28 mouse cellular contexts compared by ENCODE assay signal in the genomic region with DNA sequence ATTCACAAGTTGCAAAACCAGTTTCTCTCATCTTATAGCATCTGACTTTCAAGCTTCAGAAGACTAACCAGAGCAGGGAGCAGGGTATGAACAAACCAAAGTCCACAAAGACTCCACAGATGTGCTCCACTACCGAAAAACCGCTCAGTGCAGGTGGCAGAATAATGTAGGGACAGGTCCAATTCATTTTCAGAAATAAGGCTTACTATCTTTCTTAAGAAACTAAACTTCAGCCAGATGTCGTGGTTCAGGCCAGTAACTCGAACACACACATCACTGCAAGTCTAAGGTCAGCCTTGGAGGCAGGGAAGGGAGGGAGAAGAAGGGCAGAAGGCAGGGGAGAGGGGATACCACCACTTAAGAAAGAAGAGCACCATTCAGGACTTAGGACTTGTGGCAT. TPM values are rescaled to one million over a fixed set of nuclear protein-coding genes. Genes with fewer than 3 reads are reported as not detected.
DNase-seq lines count a peak whose midpoint lies in the region; ATAC-seq and TF ChIP-seq lines count a peak whose summit lies in the region.
"Had no signal": no experiment of that assay in that cellular context is flagged by ENCODE, and none has a peak within 500 bp of the region (broad histone marks: within the 10 kb centered on the region; RNA-seq: fewer than 3 reads in every experiment).

No protein-coding gene starts in this region.

- no peaks in the 10 kb centered on the region for H3K27me3 ChIP-seq in liver, embryonic 12.5 days (replicated peaks)
- H3K27me3 ChIP-seq in liver, postnatal 0 days (ENCODE audit: insufficient read depth, low read length) = no peaks in the 10 kb centered on the region
- no peaks in the 10 kb centered on the region for H3K27me3 ChIP-seq in CH12.LX (replicated peaks)
- no peaks in the 10 kb centered on the region for H3K27me3 ChIP-seq in liver, embryonic 15.5 days
- H3K27me3 ChIP-seq in stomach, postnatal 0 days (ENCODE audit: control insufficient read depth, insufficient read depth, low read length) = no peaks in the 10 kb centered on the region
- H3K27me3 ChIP-seq: embryonic facial prominence, embryonic 12.5 days; forebrain, embryonic 12.5 days; forebrain, embryonic 15.5 days; hindbrain, embryonic 13.5 days had no signal

- TF ChIP-seq CTCF in liver, postnatal 0 days (IDR thresholded peaks at IDR 0.05; ENCODE audit: low read depth) = no peak
- TF ChIP-seq CTCF in CH12.LX (conservative IDR thresholded peaks at IDR 0.05 in 1 of 2, IDR thresholded peaks at IDR 0.05 in 1 of 2; ENCODE audit: low read depth in 2 of 2, low read length in 2 of 2) = no peak
- TF ChIP-seq CTCF in stomach, postnatal 0 days (IDR thresholded peaks at IDR 0.05; ENCODE audit: low read depth) = no peak

- dilution Hi-C loops in CH12.LX (cut with MboI; ENCODE audit: extremely low pct_ligation_motif_present, extremely low pct_unique_long_range_greater_than_20kb, low sequenced_read_pairs) = no loop called here

- in situ Hi-C loops in CH12.LX (cut with MboI; ENCODE audit: low pct_ligation_motif_present, low pct_unique_long_range_greater_than_20kb, low sequenced_read_pairs) = no loop called here

- H3K4me3 ChIP-seq in liver, embryonic 12.5 days = no peak overlapping the region
- H3K4me3 ChIP-seq in liver, postnatal 0 days (ENCODE audit: low read depth, low read length) = no peak overlapping the region
- H3K4me3 ChIP-seq in CH12.LX (replicated peaks in 1 of 3; ENCODE audit: low read depth in 2 of 3, low read length in 2 of 3, poor library complexity in 1 of 3) = peak overlapping the region in 1 of 3 experiments; percentile 7
- no peak overlapping the region for H3K4me3 ChIP-seq in liver, embryonic 15.5 days (replicated peaks)
- H3K4me3 ChIP-seq in stomach, postnatal 0 days (ENCODE audit: low read depth, low read length) = no peak overlapping the region
- H3K4me3 ChIP-seq: embryonic facial prominence, embryonic 12.5 days; erythroblast, embryonic 14.5 days; forebrain, embryonic 12.5 days; forebrain, embryonic 15.5 days; hindbrain, embryonic 10.5 days; hindbrain, embryonic 13.5 days had no signal

- H3K36me3 ChIP-seq in liver, embryonic 12.5 days = peaks cover 100% of the 10 kb centered on the region
- H3K36me3 ChIP-seq in liver, postnatal 0 days (replicated peaks; ENCODE audit: insufficient read depth, low read length) = peaks cover 100% of the 10 kb centered on the region
- peaks cover 68 to 91% of the 10 kb centered on the region in 2 experiments for H3K36me3 ChIP-seq in CH12.LX (replicated peaks in 1 of 2; ENCODE audit: control insufficient read depth in 1 of 2, insufficient read depth in 1 of 2, low read length in 1 of 2)
- peaks cover 100% of the 10 kb centered on the region for H3K36me3 ChIP-seq in liver, embryonic 15.5 days (replicated peaks)
- peaks cover 42% of the 10 kb centered on the region for H3K36me3 ChIP-seq in stomach, postnatal 0 days (ENCODE audit: control insufficient read depth, insufficient read depth, low read length)

- no peak; the same call in 1 of the 2 replicates for TF ChIP-seq RAD21 in CH12.LX (IDR thresholded peaks at IDR 0.05; ENCODE audit: low read depth, low read length)

- 92% methylated on average over 4 of the region's 4 CpGs for WGBS in liver, embryonic 12.5 days (ENCODE audit: insufficient replicate concordance)
- WGBS in liver, postnatal 0 days (ENCODE audit: insufficient replicate concordance) = 85% methylated on average over 4 of the region's 4 CpGs
- WGBS in liver, embryonic 15.5 days (ENCODE audit: insufficient replicate concordance) = 88% methylated on average over 4 of the region's 4 CpGs
- WGBS in stomach, postnatal 0 days = 75% methylated on average over 4 of the region's 4 CpGs

- DNase-seq in liver, postnatal 0 days = no peak
- peak; percentile 57 for DNase-seq in CH12.LX (ENCODE audit: extremely low read depth)
- no peak for DNase-seq in stomach, postnatal 0 days (ENCODE audit: low spot score)
- no peak for DNase-seq in right cerebral cortex, postnatal 10 days (ENCODE audit: low spot score in 2 of 2)
- DNase-seq: adrenal gland, postnatal 10 days; adrenal gland, postnatal 36 days; cerebellum, adult 18-20 months; cerebellum, adult 9-10 months; cerebellum, postnatal 14 days; gastrocnemius, postnatal 10 days; gastrocnemius, postnatal 36 days; heart, postnatal 36 days had no signal

- ATAC-seq in liver, embryonic 12.5 days = no peak
- ATAC-seq in liver, postnatal 0 days = no peak
- no peak for ATAC-seq in liver, embryonic 15.5 days (ENCODE audit: insufficient read depth)
- no peak for ATAC-seq in stomach, postnatal 0 days (ENCODE audit: low FRiP score, low TSS enrichment)
- ATAC-seq: activated CD4-positive, CD25-positive, alpha-beta regulatory T cell, adult 4 months; CD4-positive, CD25-positive, alpha-beta regulatory T cell, adult 4 months; forebrain, embryonic 15.5 days; hindbrain, embryonic 16.5 days had no signal

- no peak overlapping the region for H3K9ac ChIP-seq in liver, embryonic 12.5 days
- no peak overlapping the region for H3K9ac ChIP-seq in liver, postnatal 0 days (replicated peaks)
- peak overlapping the region; percentile 17; the same call in 1 of the 2 replicates for H3K9ac ChIP-seq in CH12.LX (ENCODE audit: insufficient read depth, low read depth)
- no peak overlapping the region for H3K9ac ChIP-seq in liver, embryonic 15.5 days
- H3K9ac ChIP-seq in stomach, postnatal 0 days (ENCODE audit: low read length) = no peak overlapping the region
- H3K9ac ChIP-seq: embryonic facial prominence, embryonic 12.5 days; forebrain, embryonic 12.5 days; forebrain, embryonic 15.5 days; hindbrain, embryonic 13.5 days had no signal

- no peaks in the 10 kb centered on the region for H3K9me3 ChIP-seq in liver, embryonic 12.5 days (replicated peaks)
- H3K9me3 ChIP-seq in liver, postnatal 0 days (ENCODE audit: low read length) = no peaks in the 10 kb centered on the region
- no peaks in the 10 kb centered on the region for H3K9me3 ChIP-seq in CH12.LX (replicated peaks; ENCODE audit: low read length)
- H3K9me3 ChIP-seq in liver, embryonic 15.5 days (replicated peaks) = no peaks in the 10 kb centered on the region
- H3K9me3 ChIP-seq in stomach, postnatal 0 days (ENCODE audit: control insufficient read depth, low read length) = no peaks in the 10 kb centered on the region
- H3K9me3 ChIP-seq: embryonic facial prominence, embryonic 12.5 days; forebrain, embryonic 12.5 days; forebrain, embryonic 15.5 days; hindbrain, embryonic 10.5 days; hindbrain, embryonic 13.5 days had no signal

- H3K4me1 ChIP-seq in liver, embryonic 12.5 days = peaks cover 42% of the 10 kb centered on the region
- H3K4me1 ChIP-seq in liver, postnatal 0 days (ENCODE audit: insufficient read depth) = peaks cover 3% of the 10 kb centered on the region; the same call in 1 of the 2 replicates
- peaks cover 18 to 38% of the 10 kb centered on the region in 2 experiments for H3K4me1 ChIP-seq in CH12.LX (ENCODE audit: control insufficient read depth in 1 of 2, insufficient read depth in 2 of 2)
- H3K4me1 ChIP-seq in liver, embryonic 15.5 days (replicated peaks) = peaks cover 56% of the 10 kb centered on the region
- H3K4me1 ChIP-seq in stomach, postnatal 0 days (replicated peaks; ENCODE audit: control insufficient read depth, insufficient read depth) = no peaks in the 10 kb centered on the region
- H3K4me1 ChIP-seq: embryonic facial prominence, embryonic 12.5 days; hindbrain, embryonic 10.5 days had no signal

- no peaks in the 10 kb centered on the region for H3K79me2 ChIP-seq in CH12.LX (replicated peaks; ENCODE audit: control insufficient read depth, extremely low read depth, insufficient read depth, poor library complexity, severe bottlenecking)

- TF ChIP-seq EP300 in liver, postnatal 0 days (IDR thresholded peaks at IDR 0.05; ENCODE audit: low read depth) = no peak
- no peak; the same call in 1 of the 2 replicates for TF ChIP-seq EP300 in CH12.LX (IDR thresholded peaks at IDR 0.05; ENCODE audit: low read length)
- TF ChIP-seq EP300 in stomach, postnatal 0 days (optimal IDR thresholded peaks at IDR 0.05) = no peak

- TF ChIP-seq POLR2A in CH12.LX (IDR thresholded peaks at IDR 0.05; ENCODE audit: low read depth, low read length) = no peak

- H3K4me2 ChIP-seq in liver, embryonic 12.5 days = no peak overlapping the region
- H3K4me2 ChIP-seq in liver, postnatal 0 days (ENCODE audit: low read depth, low read length) = no peak overlapping the region
- peak overlapping the region; percentile 14; the same call in 1 of the 2 replicates for H3K4me2 ChIP-seq in CH12.LX (ENCODE audit: insufficient read depth, low read depth, poor library complexity, severe bottlenecking)
- no peak overlapping the region for H3K4me2 ChIP-seq in liver, embryonic 15.5 days
- H3K4me2 ChIP-seq in stomach, postnatal 0 days (replicated peaks; ENCODE audit: low read depth) = no peak overlapping the region
- H3K4me2 ChIP-seq: embryonic facial prominence, embryonic 12.5 days; forebrain, embryonic 12.5 days; forebrain, embryonic 15.5 days; heart, embryonic 11.5 days; hindbrain, embryonic 13.5 days had no signal

- H3K27ac ChIP-seq in liver, embryonic 12.5 days = peak overlapping the region; percentile 97
- H3K27ac ChIP-seq in liver, postnatal 0 days (ENCODE audit: low read depth) = no peak overlapping the region
- peak overlapping the region; percentile 85 for H3K27ac ChIP-seq in CH12.LX (ENCODE audit: insufficient read depth, low read depth)
- H3K27ac ChIP-seq in liver, embryonic 15.5 days (replicated peaks) = peak overlapping the region; percentile 94
- H3K27ac ChIP-seq in stomach, postnatal 0 days (replicated peaks) = peak overlapping the region; percentile 69
- H3K27ac ChIP-seq: embryonic facial prominence, embryonic 12.5 days; forebrain, embryonic 12.5 days; forebrain, embryonic 15.5 days; hindbrain, embryonic 10.5 days; hindbrain, embryonic 13.5 days had no signal

TF ChIP-seq in CH12.LX, 34 proteins besides CTCF, POLR2A, EP300 and RAD21 (continues in another document):
- peak; percentile 1; the same call in 1 of the 2 replicates for TF ChIP-seq MEF2A (IDR thresholded peaks at IDR 0.05; ENCODE audit: borderline replicate concordance, low read depth, low read length)
- TF ChIP-seq MYC (IDR thresholded peaks at IDR 0.05; ENCODE audit: low read depth, low read length) = no peak
- TF ChIP-seq E2F4 (IDR thresholded peaks at IDR 0.05; ENCODE audit: insufficient replicate concordance, low read depth, low read length) = no peak
- TF ChIP-seq SIN3A (IDR thresholded peaks at IDR 0.05; ENCODE audit: low read length) = peak; percentile 45; the same call in 1 of the 2 replicates
- TF ChIP-seq JUND (conservative IDR thresholded peaks at IDR 0.05; ENCODE audit: low read depth, low read length) = no peak
- no peak; the same call in 1 of the 2 replicates for TF ChIP-seq TCF12 (IDR thresholded peaks at IDR 0.05; ENCODE audit: low read depth, low read length)

RNA-seq across cellular contexts. Expression of gene Hormad2, which starts 48.3 kb away (rescaled TPM):
- polyA plus RNA-seq in liver, embryonic 12.5 days (2016; fragmentation: Nextera tagmentation; extraction: Ambion mirVana) = 0.67 and 0.77 TPM in 2 replicates
- 0.24 and 0.29 TPM in 2 replicates for polyA plus RNA-seq in liver, postnatal 0 days (2015; fragmentation: Nextera tagmentation; extraction: Ambion mirVana)
- total RNA-seq in CH12.LX (2012; rRNA removed) = not detected in 2 replicates
- not detected in 2 replicates for total RNA-seq in CH12.LX (2014; rRNA removed)
- not detected in 2 replicates for polyA plus RNA-seq in CH12.LX (2012; ENCODE audit: insufficient read length, low read depth)
- 0.18 and 0.20 TPM in 2 replicates for polyA plus RNA-seq in liver, embryonic 15.5 days (2015; fragmentation: Nextera tagmentation; extraction: Ambion mirVana)
- polyA plus RNA-seq in stomach, postnatal 0 days (2015; fragmentation: Nextera tagmentation; extraction: Ambion mirVana) = 0.11 and 0.51 TPM in 2 replicates
- total RNA-seq: gastrocnemius, adult 18-20 months; gastrocnemius, postnatal 36 days; heart, adult 8-10 months had no signal
- polyA plus RNA-seq: C2C12; erythroblast, embryonic 14.5 days; forebrain, embryonic 12.5 days; forebrain, embryonic 15.5 days; heart, postnatal 0 days; hindbrain, embryonic 10.5 days; hindbrain, embryonic 13.5 days had no signal
